Mouse (Mus musculus) spleen, adult 2 months (tissue): ENCODE results near the gene Tapbpl.
"Not testable (repeated sequence)": the region's sequence is repeated elsewhere in the genome, so short reads cannot be mapped to it uniquely, and the experiment has no call there.

ENCODE experiments used
- CTCF ChIP-seq: fragments of 200-500 bp; IDR thresholded peaks from 2 replicates; pipeline ENCODE4 v1.5.1; 2011; ENCODE audit warnings: mild to moderate bottlenecking, inconsistent platforms; ENCODE audit not compliant: insufficient read depth, insufficient read length, insufficient replicate concordance; ENCODE audit errors: extremely low read depth
- POLR2A ChIP-seq: fragments of 200-500 bp; IDR thresholded peaks from 2 replicates; pipeline ENCODE4 v1.6.1; 2011; ENCODE audit warnings: low read depth, low read length, inconsistent platforms

- not testable (repeated sequence) for TF ChIP-seq CTCF, POLR2A
These were observed 34.9 kb upstream of the Tapbpl start for GRCm38 (mm10) chr6:125266600-125266999.
